Mouse (Mus musculus): ENCODE data around the gene Gm28042. TPM values are rescaled to one million over a fixed set of nuclear protein-coding genes. Genes with fewer than 3 reads are reported as not detected.

Gm28042 gene
- total RNA-seq, 1 experiment: 2.9 TPM

DNA sequence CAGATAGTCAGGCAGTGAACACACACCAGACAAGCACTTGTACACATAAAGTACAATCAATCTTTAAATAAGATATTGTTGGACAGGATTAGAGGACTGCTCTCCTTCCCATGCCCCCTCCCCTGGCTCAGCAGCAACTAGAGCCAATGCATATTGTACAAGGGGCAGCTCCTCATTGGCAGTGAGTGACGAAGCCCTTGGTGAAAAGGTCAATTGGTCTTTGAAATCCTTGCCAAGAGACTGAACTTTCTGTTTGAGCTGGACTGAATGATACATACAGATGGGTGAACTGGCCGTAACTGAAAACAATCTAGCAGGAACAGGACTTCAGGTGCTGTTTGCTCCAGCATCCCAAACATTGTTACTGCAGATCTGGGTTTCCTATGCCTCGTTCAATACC, 60.1 kb downstream of the Gm28042 start:
- TF ChIP-seq ZC3H11A (IDR thresholded peaks at IDR 0.05; ENCODE audit: borderline replicate concordance, low read depth, low read length) (no peak), CHD2 (IDR thresholded peaks at IDR 0.05; ENCODE audit: low read depth, low read length) (no peak), HCFC1 (IDR thresholded peaks at IDR 0.05; ENCODE audit: borderline replicate concordance, insufficient read depth, low read length) (no peak), ZNF384 (IDR thresholded peaks at IDR 0.05; ENCODE audit: low read depth, low read length) (no peak), MAFK (IDR thresholded peaks at IDR 0.05; ENCODE audit: insufficient read depth, low read depth, low read length) (no peak)
- no peak for DNase-seq (ENCODE audit: low read depth, low spot score)
- no peak overlapping the region for H3K27ac ChIP-seq (ENCODE audit: insufficient read depth, low read depth, low read length, poor library complexity, severe bottlenecking)

DNA sequence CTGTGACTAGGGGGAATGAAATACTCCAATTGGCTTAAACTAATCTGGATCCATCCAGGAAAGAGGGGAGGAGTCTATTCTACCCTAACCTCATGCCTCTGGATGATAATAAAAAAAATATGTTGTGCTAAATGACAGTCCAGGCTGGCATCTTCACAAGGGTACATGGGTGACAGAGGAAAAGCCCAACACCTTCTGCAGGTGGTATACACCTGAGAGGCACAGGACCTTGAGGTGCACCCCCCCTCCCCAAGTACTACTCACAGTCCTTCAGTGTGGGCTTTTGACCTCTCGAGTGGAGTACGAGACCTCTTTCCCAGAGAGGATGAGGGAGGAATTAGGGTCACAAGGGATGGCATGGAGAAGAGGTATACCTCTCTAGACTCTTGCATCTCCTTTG, 60.6 kb downstream of the Gm28042 start:
- in situ Hi-C loops (cut with MboI; ENCODE audit: low sequenced_read_pairs in 2 of 2, unreplicated experiment in 2 of 2): no loop called here
- no peak for DNase-seq (ENCODE audit: low read depth, low spot score)
- TF ChIP-seq HCFC1 (IDR thresholded peaks at IDR 0.05; ENCODE audit: borderline replicate concordance, insufficient read depth, low read length) (no peak), CHD2 (IDR thresholded peaks at IDR 0.05; ENCODE audit: low read depth, low read length) (no peak), MAFK (IDR thresholded peaks at IDR 0.05; ENCODE audit: insufficient read depth, low read depth, low read length) (no peak), ZNF384 (IDR thresholded peaks at IDR 0.05; ENCODE audit: low read depth, low read length) (no peak), ZC3H11A (IDR thresholded peaks at IDR 0.05; ENCODE audit: borderline replicate concordance, low read depth, low read length) (no peak)

More for the DNA sequence above, 60.1 kb downstream of the Gm28042 start:
- no peak overlapping the region for H3K4me3 ChIP-seq (ENCODE audit: insufficient read depth in 1 of 2, low read depth in 1 of 2, low read length in 2 of 2, poor library complexity in 1 of 2, severe bottlenecking in 1 of 2)
- H3K36me3 ChIP-seq (ENCODE audit: control insufficient read depth, insufficient read depth, low read length, poor library complexity, severe bottlenecking): peaks cover 8% of the 10 kb centered on the region
- no peaks in the 10 kb centered on the region for H3K9me3 ChIP-seq (ENCODE audit: control insufficient read depth, insufficient read depth, low read depth, low read length)
- H3K9ac ChIP-seq (ENCODE audit: insufficient read depth, low read depth, low read length, poor library complexity, severe bottlenecking): no peak overlapping the region
- in situ Hi-C loops (cut with MboI; ENCODE audit: low sequenced_read_pairs in 2 of 2, unreplicated experiment in 2 of 2): no loop called here
- H3K4me1 ChIP-seq (ENCODE audit: control insufficient read depth in 2 of 2, insufficient read depth in 2 of 2, low read length in 2 of 2, poor library complexity in 1 of 2): peaks cover 0 to 8% of the 10 kb centered on the region in 2 experiments; a peak in 1 of 4 replicates

DNA sequence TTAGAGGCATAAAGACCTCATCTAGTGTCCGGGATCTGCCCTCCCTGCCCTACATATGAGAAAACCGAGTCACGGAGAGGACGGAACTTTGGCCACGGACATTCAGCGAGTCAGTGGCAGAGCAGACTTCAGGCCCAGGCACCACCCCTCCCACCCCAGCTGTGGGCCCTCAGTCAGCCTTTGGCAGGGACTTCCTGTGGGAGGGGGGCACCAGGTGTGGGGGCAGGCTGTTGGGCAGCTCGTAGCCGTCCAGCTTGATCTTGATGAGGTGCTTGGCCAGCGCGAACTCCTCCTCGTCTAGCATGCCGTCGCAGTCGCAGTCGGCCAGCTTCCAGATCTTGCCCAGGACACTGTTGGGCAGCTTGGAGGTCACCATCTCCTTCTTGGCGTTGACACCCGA, 63.7 kb downstream of the Gm28042 start:
- Histone ChIP-seq H3K4me1 (ENCODE audit: control insufficient read depth in 2 of 2, insufficient read depth in 2 of 2, low read length in 2 of 2, poor library complexity in 1 of 2) (peaks cover 2 to 6% of the 10 kb centered on the region in 2 experiments; a peak in 1 of 4 replicates), H3K9me3 (ENCODE audit: control insufficient read depth, insufficient read depth, low read depth, low read length) (no peaks in the 10 kb centered on the region), H3K36me3 (ENCODE audit: control insufficient read depth, insufficient read depth, low read length, poor library complexity, severe bottlenecking) (peaks cover 8% of the 10 kb centered on the region), H3K27ac (ENCODE audit: insufficient read depth, low read depth, low read length, poor library complexity, severe bottlenecking) (no peak overlapping the region), H3K4me3 (ENCODE audit: insufficient read depth in 1 of 2, low read depth in 1 of 2, low read length in 2 of 2, poor library complexity in 1 of 2, severe bottlenecking in 1 of 2) (no peak overlapping the region), H3K9ac (ENCODE audit: insufficient read depth, low read depth, low read length, poor library complexity, severe bottlenecking) (0 out of 2 replicates have a peak overlapping the region, but pooled peaks have one; percentile 8)
- DNase-seq (ENCODE audit: low read depth, low spot score): no peak
- in situ Hi-C loops (cut with MboI; ENCODE audit: low sequenced_read_pairs in 2 of 2, unreplicated experiment in 2 of 2): no loop called here
- TF ChIP-seq CHD2 (IDR thresholded peaks at IDR 0.05; ENCODE audit: low read depth, low read length) (no peak), MAFK (IDR thresholded peaks at IDR 0.05; ENCODE audit: insufficient read depth, low read depth, low read length) (no peak), ZC3H11A (IDR thresholded peaks at IDR 0.05; ENCODE audit: borderline replicate concordance, low read depth, low read length) (no peak), ZNF384 (IDR thresholded peaks at IDR 0.05; ENCODE audit: low read depth, low read length) (no peak), HCFC1 (IDR thresholded peaks at IDR 0.05; ENCODE audit: borderline replicate concordance, insufficient read depth, low read length) (no peak)

More for the DNA sequence above, 60.6 kb downstream of the Gm28042 start:
- Histone ChIP-seq H3K27ac (ENCODE audit: insufficient read depth, low read depth, low read length, poor library complexity, severe bottlenecking) (no peak overlapping the region), H3K36me3 (ENCODE audit: control insufficient read depth, insufficient read depth, low read length, poor library complexity, severe bottlenecking) (peaks cover 8% of the 10 kb centered on the region), H3K4me1 (ENCODE audit: control insufficient read depth in 2 of 2, insufficient read depth in 2 of 2, low read length in 2 of 2, poor library complexity in 1 of 2) (peaks cover 0 to 8% of the 10 kb centered on the region in 2 experiments; a peak in 1 of 4 replicates), H3K9ac (ENCODE audit: insufficient read depth, low read depth, low read length, poor library complexity, severe bottlenecking) (no peak overlapping the region), H3K4me3 (ENCODE audit: insufficient read depth in 1 of 2, low read depth in 1 of 2, low read length in 2 of 2, poor library complexity in 1 of 2, severe bottlenecking in 1 of 2) (no peak overlapping the region), H3K9me3 (ENCODE audit: control insufficient read depth, insufficient read depth, low read depth, low read length) (no peaks in the 10 kb centered on the region)

Other genes with a start within 250 kb of the Gm28042 start
- gene Rpap1, start 240.0 kb upstream of the Gm28042 start, total RNA-seq (2012; rRNA removed): 46.6 and 81.9 TPM in 2 replicates
- gene Tyro3, start 229.8 kb upstream of the Gm28042 start, total RNA-seq (2012; rRNA removed): 66.2 and 127 TPM in 2 replicates
- 142 and 173 TPM in 2 replicates for gene Mga, start 130.3 kb upstream of the Gm28042 start, total RNA-seq (2012; rRNA removed)
- gene Mapkbp1, start 54.8 kb upstream of the Gm28042 start, total RNA-seq (2012; rRNA removed): 7.0 and 10.3 TPM in 2 replicates
- 7.2 and 12.6 TPM in 2 replicates for gene Jmjd7, start within 50 bp of the Gm28042 start, total RNA-seq (2012; rRNA removed)
- 2.7 and 6.3 TPM in 2 replicates for gene Pla2g4b, start 5.9 kb downstream of the Gm28042 start, total RNA-seq (2012; rRNA removed)
- gene Ehd4, start 127.1 kb downstream of the Gm28042 start, total RNA-seq (2012; rRNA removed): 10.7 and 19.4 TPM in 2 replicates
- 0.74 and 1.1 TPM in 2 replicates for gene Pla2g4e, start 217.8 kb downstream of the Gm28042 start, total RNA-seq (2012; rRNA removed)

Measured in ES-E14 (cell line).